Mouse (Mus musculus): ENCODE data around the gene Tmem184b. TPM values are rescaled to one million over a fixed set of nuclear protein-coding genes. Genes with fewer than 3 reads are reported as not detected.

The Tmem184b gene
- 51.2 and 64.3 TPM in 2 replicates for polyA plus RNA-seq (2014; fragmentation: Nextera tagmentation; extraction: Ambion mirVana)

DNA sequence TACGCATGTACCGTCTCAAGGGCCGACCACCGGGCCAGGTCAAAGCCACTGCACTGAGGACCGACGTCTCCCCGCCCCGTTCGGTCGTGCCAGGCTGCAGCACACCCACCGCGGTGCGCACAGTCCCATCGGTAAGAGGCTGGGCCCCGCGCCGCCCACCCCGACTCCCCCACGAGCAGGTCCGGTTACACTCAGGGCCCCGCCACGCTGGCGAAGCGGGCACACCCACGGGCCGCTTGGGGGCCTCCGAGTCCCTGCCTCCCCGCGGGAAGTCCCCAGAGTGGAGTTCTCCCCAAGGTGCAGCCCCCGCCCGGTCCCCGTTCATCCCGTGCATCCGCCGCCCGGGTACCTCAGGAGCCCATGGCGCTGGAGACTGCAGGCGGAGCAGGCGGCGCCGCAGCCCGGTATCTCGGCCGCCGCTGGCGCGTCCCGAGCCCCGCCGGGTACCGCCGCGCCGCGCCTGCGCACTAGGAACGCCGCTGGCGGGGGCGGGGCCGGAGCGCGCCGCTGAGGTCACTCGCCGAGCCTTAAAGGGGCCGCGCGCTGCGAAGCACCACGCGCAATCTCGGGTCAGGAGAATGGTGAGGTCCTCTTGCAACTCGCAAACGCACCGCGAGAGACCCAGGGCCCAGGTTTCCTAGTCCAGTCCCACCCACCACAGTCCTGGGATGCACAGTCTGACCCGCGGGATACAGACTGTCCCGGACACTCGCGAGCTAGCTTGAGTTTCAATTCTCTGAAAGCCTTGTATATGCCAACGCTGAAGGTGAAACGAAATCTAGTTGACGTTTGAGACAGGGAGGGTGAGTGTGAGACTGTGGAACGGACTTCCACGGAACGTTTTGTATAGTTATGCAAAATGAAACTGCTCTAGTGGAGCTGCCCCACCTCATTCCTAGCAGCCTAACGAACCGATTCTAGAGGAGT, at the start of gene Tmem184b:
Tmem184b (minus strand) TSS at position 734 of the 927 bp plus-strand sequence.
- Histone ChIP-seq H3K4me1 (ENCODE audit: control insufficient read depth, insufficient read depth, low read length) (peaks cover 31% of the 10 kb centered on the region), H3K9ac (replicated peaks; ENCODE audit: low read depth, low read length) (peak within 1 kb of the TSS; percentile 86), H3K4me3 (ENCODE audit: low read depth, low read length) (peak within 1 kb of the TSS; percentile 88), H3K27me3 (ENCODE audit: control insufficient read depth, insufficient read depth, low read length) (no peaks in the 10 kb centered on the region), H3K9me3 (ENCODE audit: control insufficient read depth, low read depth, low read length) (no peaks in the 10 kb centered on the region), H3K4me2 (replicated peaks; ENCODE audit: low read depth, low read length) (peak within 1 kb of the TSS; percentile 89), H3K27ac (ENCODE audit: low read length) (peak within 1 kb of the TSS; percentile 84), H3K36me3 (ENCODE audit: control insufficient read depth, insufficient read depth, low read length) (no peaks in the 10 kb centered on the region)
- ATAC-seq (ENCODE audit: insufficient number of reproducible peaks, insufficient read depth, low FRiP score, low read depth), result peak; percentile 84
- whole genome bisulfite sequencing, result under 1% methylated on average over 90 of the region's 90 CpGs

DNA sequence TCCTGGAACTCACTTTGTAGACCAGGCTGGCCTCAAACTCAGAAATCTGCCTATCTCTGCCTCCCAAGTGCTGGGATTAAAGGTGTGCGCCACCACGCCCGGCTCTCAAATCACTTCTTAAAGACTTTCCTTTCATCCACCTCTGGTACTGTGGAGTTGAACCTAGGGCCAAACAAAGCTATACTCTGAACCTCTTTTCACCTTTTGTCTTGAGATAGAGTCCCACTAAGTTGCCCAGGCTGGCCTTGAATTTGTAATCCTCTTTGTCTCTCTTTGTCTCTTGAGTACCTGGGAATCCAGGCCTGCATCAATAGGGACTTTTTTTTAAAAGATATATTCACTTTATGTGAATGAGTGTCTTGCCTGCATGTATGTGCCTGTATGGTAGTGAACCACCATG, 44.7 kb upstream of the Tmem184b start:
- ATAC-seq (ENCODE audit: insufficient number of reproducible peaks, insufficient read depth, low FRiP score, low read depth), result no peak
- no peak overlapping the region for H3K9ac ChIP-seq (replicated peaks; ENCODE audit: low read depth, low read length)
- H3K27me3 ChIP-seq (ENCODE audit: control insufficient read depth, insufficient read depth, low read length), result no peaks in the 10 kb centered on the region
- WGBS, result 94% methylated on average over 3 of the region's 3 CpGs
- no peaks in the 10 kb centered on the region for H3K4me1 ChIP-seq (ENCODE audit: control insufficient read depth, insufficient read depth, low read length)
- H3K27ac ChIP-seq (ENCODE audit: low read length), result no peak overlapping the region
- no peaks in the 10 kb centered on the region for H3K36me3 ChIP-seq (ENCODE audit: control insufficient read depth, insufficient read depth, low read length)
- H3K4me2 ChIP-seq (replicated peaks; ENCODE audit: low read depth, low read length), result no peak overlapping the region
- H3K9me3 ChIP-seq (ENCODE audit: control insufficient read depth, low read depth, low read length), result no peaks in the 10 kb centered on the region
- no peak overlapping the region for H3K4me3 ChIP-seq (ENCODE audit: low read depth, low read length)

DNA sequence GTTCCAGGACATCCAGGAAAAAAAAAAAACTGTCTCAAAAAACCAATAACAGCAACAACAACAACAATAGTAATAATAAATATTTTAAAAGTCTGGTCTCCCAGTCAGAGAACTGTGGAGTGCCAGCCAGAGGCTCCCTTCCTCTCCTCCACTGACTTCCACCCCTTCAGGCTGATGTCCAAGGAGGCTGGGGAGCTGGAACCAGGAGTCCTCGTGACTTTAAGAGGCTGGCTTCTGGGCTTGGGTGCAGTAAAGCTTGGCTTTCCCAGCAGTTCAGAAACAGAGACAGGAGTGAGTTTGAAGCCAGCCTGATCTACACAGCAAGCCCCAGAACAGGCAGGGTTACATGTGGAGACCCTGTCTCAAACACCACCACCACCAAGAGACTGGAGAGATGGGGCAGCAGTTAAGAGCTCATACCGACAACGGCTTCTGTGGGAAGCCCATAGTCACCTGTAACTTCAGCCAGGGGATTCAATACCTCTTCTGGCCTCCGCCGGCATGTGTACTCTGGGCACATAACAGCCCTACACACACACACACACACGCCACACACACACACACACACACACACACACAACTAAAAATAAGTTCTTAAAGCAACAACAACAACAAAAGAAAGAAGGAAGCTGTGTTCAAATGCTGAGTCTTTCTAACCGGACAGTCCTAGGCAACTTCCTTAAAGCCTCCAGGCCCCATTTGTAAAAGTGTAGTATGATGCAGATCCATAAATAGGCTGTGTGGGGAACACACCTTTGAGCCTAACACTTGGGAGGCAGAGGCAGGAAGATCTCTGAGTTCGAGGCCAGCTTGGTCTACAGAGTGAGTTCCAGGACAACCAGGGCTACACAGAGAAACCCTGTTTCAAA, 42.7 kb upstream of the Tmem184b start:
- Histone ChIP-seq H3K27ac (ENCODE audit: low read length) (no peak overlapping the region), H3K4me2 (replicated peaks; ENCODE audit: low read depth, low read length) (no peak overlapping the region), H3K4me3 (ENCODE audit: low read depth, low read length) (no peak overlapping the region), H3K36me3 (ENCODE audit: control insufficient read depth, insufficient read depth, low read length) (no peaks in the 10 kb centered on the region), H3K9me3 (ENCODE audit: control insufficient read depth, low read depth, low read length) (no peaks in the 10 kb centered on the region), H3K4me1 (ENCODE audit: control insufficient read depth, insufficient read depth, low read length) (peaks cover 5% of the 10 kb centered on the region; the same call in 1 of the 2 replicates), H3K27me3 (ENCODE audit: control insufficient read depth, insufficient read depth, low read length) (no peaks in the 10 kb centered on the region), H3K9ac (replicated peaks; ENCODE audit: low read depth, low read length) (no peak overlapping the region)
- WGBS, result 73% methylated on average over 8 of the region's 8 CpGs
- ATAC-seq (ENCODE audit: insufficient number of reproducible peaks, insufficient read depth, low FRiP score, low read depth), result no peak

DNA sequence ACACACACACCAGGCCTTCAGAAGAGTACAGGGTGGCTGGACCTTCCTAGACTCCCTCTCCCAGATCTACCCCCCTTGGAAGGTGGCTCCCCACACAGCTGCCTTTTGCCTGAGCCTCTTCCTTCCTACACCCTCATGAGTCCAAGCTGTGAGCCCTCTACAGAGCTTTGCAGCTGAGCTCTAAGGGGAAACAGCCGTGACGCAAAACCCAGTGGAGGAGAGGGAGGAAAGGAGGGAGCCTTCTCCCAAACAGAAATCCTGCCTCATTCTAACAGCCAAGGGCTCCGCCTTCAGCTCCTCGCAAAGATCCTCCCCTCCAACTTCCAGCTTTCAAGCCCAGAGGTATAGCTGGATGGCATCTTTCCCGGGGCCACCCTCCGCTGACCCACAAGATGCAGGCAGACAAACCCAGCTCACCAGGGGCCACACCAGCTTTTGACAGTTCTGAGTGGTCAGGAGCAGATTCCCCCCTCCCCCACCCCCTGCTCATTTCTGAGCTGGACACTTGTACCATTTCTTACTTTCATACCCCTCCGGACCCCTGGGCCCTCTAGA, 40.6 kb upstream of the Tmem184b start:
- Histone ChIP-seq H3K36me3 (ENCODE audit: control insufficient read depth, insufficient read depth, low read length) (no peaks in the 10 kb centered on the region), H3K27me3 (ENCODE audit: control insufficient read depth, insufficient read depth, low read length) (no peaks in the 10 kb centered on the region), H3K4me2 (replicated peaks; ENCODE audit: low read depth, low read length) (no peak overlapping the region), H3K27ac (ENCODE audit: low read length) (no peak overlapping the region), H3K4me3 (ENCODE audit: low read depth, low read length) (no peak overlapping the region), H3K4me1 (ENCODE audit: control insufficient read depth, insufficient read depth, low read length) (peaks cover 24% of the 10 kb centered on the region), H3K9me3 (ENCODE audit: control insufficient read depth, low read depth, low read length) (no peaks in the 10 kb centered on the region), H3K9ac (replicated peaks; ENCODE audit: low read depth, low read length) (no peak overlapping the region)
- ATAC-seq (ENCODE audit: insufficient number of reproducible peaks, insufficient read depth, low FRiP score, low read depth), result no peak
- WGBS, result 67% methylated on average over 7 of the region's 7 CpGs

DNA sequence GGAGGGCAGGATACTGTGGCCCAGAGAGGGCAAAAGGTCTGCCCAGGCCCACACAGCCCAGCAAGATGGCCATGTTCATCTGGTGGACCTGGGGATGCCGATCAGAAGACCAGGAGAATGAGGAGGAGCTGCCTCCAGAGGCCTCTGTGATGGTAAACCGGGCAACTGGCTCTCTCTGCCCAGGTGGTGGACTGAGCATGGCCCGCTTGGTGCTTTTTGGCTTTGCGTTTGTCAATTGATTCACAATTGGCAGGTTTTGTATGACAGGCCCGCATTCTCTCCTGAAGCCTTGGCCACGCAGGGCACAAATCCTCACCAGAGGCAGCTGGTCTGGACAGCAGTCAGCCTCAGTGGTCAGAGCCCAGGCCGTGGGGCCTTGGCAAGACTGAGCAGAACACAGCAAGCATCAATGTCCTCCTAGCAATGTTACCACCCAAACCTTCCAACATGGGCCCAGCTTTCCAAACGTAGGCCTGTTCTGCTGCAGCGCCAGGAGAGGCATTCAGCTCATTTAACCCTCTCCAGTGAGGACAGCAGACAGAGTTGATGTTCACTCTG, 39.7 kb upstream of the Tmem184b start:
- ATAC-seq (ENCODE audit: insufficient number of reproducible peaks, insufficient read depth, low FRiP score, low read depth), result no peak
- Histone ChIP-seq H3K4me1 (ENCODE audit: control insufficient read depth, insufficient read depth, low read length) (peaks cover 26% of the 10 kb centered on the region), H3K4me2 (replicated peaks; ENCODE audit: low read depth, low read length) (no peak overlapping the region), H3K27ac (ENCODE audit: low read length) (no peak overlapping the region), H3K4me3 (ENCODE audit: low read depth, low read length) (no peak overlapping the region), H3K9me3 (ENCODE audit: control insufficient read depth, low read depth, low read length) (no peaks in the 10 kb centered on the region), H3K27me3 (ENCODE audit: control insufficient read depth, insufficient read depth, low read length) (no peaks in the 10 kb centered on the region), H3K36me3 (ENCODE audit: control insufficient read depth, insufficient read depth, low read length) (peaks cover 6% of the 10 kb centered on the region; the same call in 1 of the 2 replicates), H3K9ac (replicated peaks; ENCODE audit: low read depth, low read length) (no peak overlapping the region)
- 83% methylated on average over 9 of the region's 9 CpGs for WGBS

DNA sequence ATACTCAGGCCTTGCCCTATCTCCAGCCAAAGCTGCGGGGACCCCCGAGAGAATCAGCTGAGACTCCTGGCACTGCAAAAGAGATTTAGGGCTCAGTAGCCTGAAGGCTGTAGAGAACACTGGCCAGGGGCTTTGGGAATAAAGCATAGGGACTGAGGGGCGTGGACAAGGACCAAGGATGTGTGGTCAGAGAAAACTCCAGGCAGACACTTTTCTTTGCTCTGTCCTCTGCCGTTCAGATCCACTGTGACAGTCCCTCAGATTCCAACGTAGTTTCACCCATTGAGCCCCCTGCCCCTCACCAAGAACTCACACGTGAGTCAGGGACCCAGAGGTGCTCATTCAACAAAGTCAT, 38.9 kb upstream of the Tmem184b start:
- peak overlapping the region; percentile 96 for H3K27ac ChIP-seq (ENCODE audit: low read length)
- peaks cover 26% of the 10 kb centered on the region for H3K4me1 ChIP-seq (ENCODE audit: control insufficient read depth, insufficient read depth, low read length)
- H3K9me3 ChIP-seq (ENCODE audit: control insufficient read depth, low read depth, low read length), result no peaks in the 10 kb centered on the region
- no peak for ATAC-seq (ENCODE audit: insufficient number of reproducible peaks, insufficient read depth, low FRiP score, low read depth)
- H3K4me2 ChIP-seq (replicated peaks; ENCODE audit: low read depth, low read length), result peak overlapping the region; percentile 83
- peak overlapping the region; percentile 99 for H3K9ac ChIP-seq (replicated peaks; ENCODE audit: low read depth, low read length)
- 7% methylated on average over 6 of the region's 6 CpGs for WGBS
- no peaks in the 10 kb centered on the region for H3K27me3 ChIP-seq (ENCODE audit: control insufficient read depth, insufficient read depth, low read length)
- peaks cover 14% of the 10 kb centered on the region for H3K36me3 ChIP-seq (ENCODE audit: control insufficient read depth, insufficient read depth, low read length)
- H3K4me3 ChIP-seq (ENCODE audit: low read depth, low read length), result peak overlapping the region; percentile 95

DNA sequence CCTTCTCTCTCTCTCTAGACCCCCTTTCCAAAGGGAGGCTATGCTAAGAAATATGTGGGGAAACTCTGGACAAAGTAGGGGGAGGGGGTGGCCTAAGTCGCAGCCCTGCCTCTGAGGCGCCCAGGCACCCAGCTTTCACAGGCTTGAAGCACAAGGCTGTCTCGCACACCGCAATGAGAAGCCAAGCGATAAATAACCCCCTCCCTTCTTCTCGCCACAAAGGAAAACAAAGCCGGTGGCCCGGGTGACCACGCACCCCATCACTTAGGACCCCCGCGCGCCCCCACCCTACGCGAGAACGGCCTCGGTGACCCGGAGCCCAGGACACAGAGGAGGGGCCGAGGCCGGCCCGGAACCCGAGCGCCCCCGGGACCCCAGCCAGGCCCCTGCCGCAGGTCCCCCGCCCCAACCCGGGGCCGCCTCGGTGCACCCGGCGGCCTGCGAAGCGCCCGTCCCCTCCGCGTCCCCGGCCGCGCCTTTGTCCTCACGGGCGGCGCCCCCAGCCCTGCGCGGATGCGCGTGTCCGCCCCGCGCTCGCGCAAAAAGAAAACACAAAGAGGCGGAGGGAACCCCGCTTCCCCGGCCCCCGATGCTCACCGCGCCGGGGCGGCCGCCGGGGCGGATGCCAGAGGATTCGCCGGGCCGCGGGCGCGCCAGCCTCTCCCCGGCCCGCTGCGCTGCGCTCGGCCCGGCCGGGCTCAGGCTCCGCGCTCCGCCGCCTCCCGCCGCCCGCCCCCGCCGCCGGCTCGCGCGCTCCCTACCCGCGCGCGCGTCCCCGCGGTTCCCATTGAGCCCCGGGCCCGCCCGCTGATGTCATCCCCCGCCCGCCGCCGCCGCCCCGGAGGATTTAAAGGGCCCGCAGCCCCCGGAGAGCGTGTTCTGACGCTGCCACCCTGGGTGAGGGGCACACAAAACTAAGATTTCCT, 38.2 kb upstream of the Tmem184b start:
- ATAC-seq (ENCODE audit: insufficient number of reproducible peaks, insufficient read depth, low FRiP score, low read depth), result peak; percentile 39; the same call in 1 of the 2 replicates
- Histone ChIP-seq H3K27me3 (ENCODE audit: control insufficient read depth, insufficient read depth, low read length) (no peaks in the 10 kb centered on the region), H3K9me3 (ENCODE audit: control insufficient read depth, low read depth, low read length) (no peaks in the 10 kb centered on the region), H3K36me3 (ENCODE audit: control insufficient read depth, insufficient read depth, low read length) (peaks cover 19% of the 10 kb centered on the region), H3K4me3 (ENCODE audit: low read depth, low read length) (peak overlapping the region; percentile 95), H3K27ac (ENCODE audit: low read length) (peak overlapping the region; percentile 96), H3K4me1 (ENCODE audit: control insufficient read depth, insufficient read depth, low read length) (peaks cover 30% of the 10 kb centered on the region), H3K4me2 (replicated peaks; ENCODE audit: low read depth, low read length) (peak overlapping the region; percentile 83), H3K9ac (replicated peaks; ENCODE audit: low read depth, low read length) (peak overlapping the region; percentile 99)
- under 1% methylated on average over 70 of the region's 107 CpGs for WGBS

All from stomach, embryonic 14.5 days (tissue).